Mouse (Mus musculus): ENCODE measurements around the gene Zscan29. TPM values are rescaled to one million over a fixed set of nuclear protein-coding genes. Genes with fewer than 3 reads are reported as not detected.

Zscan29 gene
- polyA plus RNA-seq, 1 experiment from 2014 or later, result 7.0 TPM

- Histone ChIP-seq H3K9ac (ENCODE audit: low read depth, low read length) (no peak overlapping the region), H3K27me3 (ENCODE audit: control insufficient read depth, insufficient read depth, low read depth, low read length) (no peaks in the 10 kb centered on the region)
- 95% methylated on average over 2 of the region's 2 CpGs for WGBS
Observed at GRCm38 (mm10) chr2:121115418-121115817, 55.5 kb downstream of the Zscan29 start.

GRCm38 (mm10) chr2:121109695-121110094 is 61.2 kb downstream of the Zscan29 start, which contains the start of gene Tgm7:
Gene Tgm7, minus strand, starts transcription at chr2:121109795.
- H3K27me3 ChIP-seq (ENCODE audit: control insufficient read depth, insufficient read depth, low read depth, low read length), result no peaks in the 10 kb centered on the region
- no peak within 1 kb of the TSS for H3K4me3 ChIP-seq (ENCODE audit: low read depth, low read length)
- no peaks in the 10 kb centered on the region for H3K36me3 ChIP-seq (ENCODE audit: control insufficient read depth, insufficient read depth, low read length)
- H3K9ac ChIP-seq (ENCODE audit: low read depth, low read length), result no peak within 1 kb of the TSS
- 89% methylated on average over 4 of the region's 4 CpGs for WGBS
- H3K9me3 ChIP-seq (replicated peaks; ENCODE audit: control insufficient read depth, low read length, poor library complexity, severe bottlenecking), result no peaks in the 10 kb centered on the region
- no peak for ATAC-seq
- no peaks in the 10 kb centered on the region for H3K4me1 ChIP-seq (ENCODE audit: control insufficient read depth, insufficient read depth, low read length)
- no peak within 1 kb of the TSS for H3K4me2 ChIP-seq (ENCODE audit: low read length)
- H3K27ac ChIP-seq (ENCODE audit: low read length), result no peak within 1 kb of the TSS

More at GRCm38 (mm10) chr2:121115418-121115817, 55.5 kb downstream of the Zscan29 start:
- Histone ChIP-seq H3K4me1 (ENCODE audit: control insufficient read depth, insufficient read depth, low read length) (no peaks in the 10 kb centered on the region), H3K9me3 (replicated peaks; ENCODE audit: control insufficient read depth, low read length, poor library complexity, severe bottlenecking) (no peaks in the 10 kb centered on the region), H3K27ac (ENCODE audit: low read length) (no peak overlapping the region), H3K4me3 (ENCODE audit: low read depth, low read length) (no peak overlapping the region), H3K4me2 (ENCODE audit: low read length) (no peak overlapping the region), H3K36me3 (ENCODE audit: control insufficient read depth, insufficient read depth, low read length) (no peaks in the 10 kb centered on the region)
- no peak for ATAC-seq

Other genes with a start within 250 kb of the Zscan29 start
- 38.8 and 38.9 TPM in 2 replicates for gene Ubr1, start 200.4 kb downstream of the Zscan29 start, polyA plus RNA-seq (2015; fragmentation: Nextera tagmentation; extraction: Ambion mirVana)
- 12.9 and 13.1 TPM in 2 replicates for gene Tmem62, start 194.1 kb downstream of the Zscan29 start, polyA plus RNA-seq (2015; fragmentation: Nextera tagmentation; extraction: Ambion mirVana)
- 79.1 and 83.2 TPM in 2 replicates for gene Ccndbp1, start 162.7 kb downstream of the Zscan29 start, polyA plus RNA-seq (2015; fragmentation: Nextera tagmentation; extraction: Ambion mirVana)
- gene Epb42, start 134.1 kb downstream of the Zscan29 start, polyA plus RNA-seq (2015; fragmentation: Nextera tagmentation; extraction: Ambion mirVana), result 0.16 and 0.25 TPM in 2 replicates
- 0.07 and 0.09 TPM in 2 replicates for gene Tgm5, start 85.3 kb downstream of the Zscan29 start, polyA plus RNA-seq (2015; fragmentation: Nextera tagmentation; extraction: Ambion mirVana)
- gene Tgm7, start 61.3 kb downstream of the Zscan29 start, polyA plus RNA-seq (2015; fragmentation: Nextera tagmentation; extraction: Ambion mirVana), result not detected in 2 replicates
- gene Adal, start 30.7 kb downstream of the Zscan29 start, polyA plus RNA-seq (2015; fragmentation: Nextera tagmentation; extraction: Ambion mirVana), result 24.3 and 30.3 TPM in 2 replicates
- 20.3 and 20.4 TPM in 2 replicates for gene Lcmt2, start 30.5 kb downstream of the Zscan29 start, polyA plus RNA-seq (2015; fragmentation: Nextera tagmentation; extraction: Ambion mirVana)
- gene Tubgcp4, start 471 bp downstream of the Zscan29 start, polyA plus RNA-seq (2015; fragmentation: Nextera tagmentation; extraction: Ambion mirVana), result 50.4 and 53.9 TPM in 2 replicates
- 170 and 193 TPM in 2 replicates for gene Trp53bp1, start 100.3 kb upstream of the Zscan29 start, polyA plus RNA-seq (2015; fragmentation: Nextera tagmentation; extraction: Ambion mirVana)
- 17.0 and 20.1 TPM in 2 replicates for gene Map1a, start 118.5 kb upstream of the Zscan29 start, polyA plus RNA-seq (2015; fragmentation: Nextera tagmentation; extraction: Ambion mirVana)
- 23.3 and 24.5 TPM in 2 replicates for gene Ppip5k1, start 184.3 kb upstream of the Zscan29 start, polyA plus RNA-seq (2015; fragmentation: Nextera tagmentation; extraction: Ambion mirVana)
- 79.9 and 108 TPM in 2 replicates for gene Ckmt1, start 186.6 kb upstream of the Zscan29 start, polyA plus RNA-seq (2015; fragmentation: Nextera tagmentation; extraction: Ambion mirVana)
- gene Strc, start 216.0 kb upstream of the Zscan29 start, polyA plus RNA-seq (2015; fragmentation: Nextera tagmentation; extraction: Ambion mirVana), result 0.03 and 0.04 TPM in 2 replicates
- 377 and 397 TPM in 2 replicates for gene Pdia3, start 242.7 kb upstream of the Zscan29 start, polyA plus RNA-seq (2015; fragmentation: Nextera tagmentation; extraction: Ambion mirVana)
- gene Catsper2, start 242.7 kb upstream of the Zscan29 start, polyA plus RNA-seq (2015; fragmentation: Nextera tagmentation; extraction: Ambion mirVana), result 4.1 and 6.0 TPM in 2 replicates